Mouse (Mus musculus) layer of hippocampus, adult 9-10 months (tissue): ENCODE measurements around the gene Abcb6.

ENCODE experiments used
- DNase-seq: peaks from one replicate; pipeline ENCODE4 v3.0.0; 2022; ENCODE audit warnings: low spot score

The Abcb6 gene

GRCm38 (mm10) chr1:75180105-75180590, at the start of gene Abcb6:
Abcb6 (minus strand) TSS chr1:75180392.
- DNase-seq = peak; percentile 73

GRCm38 (mm10) chr1:75229158-75229557, 49.0 kb upstream of the Abcb6 start:
- no peak for DNase-seq

GRCm38 (mm10) chr1:75227653-75228052, 47.5 kb upstream of the Abcb6 start:
- DNase-seq = no peak

GRCm38 (mm10) chr1:75226138-75226537, 45.9 kb upstream of the Abcb6 start:
- DNase-seq = no peak

GRCm38 (mm10) chr1:75225473-75225872, 45.3 kb upstream of the Abcb6 start:
- DNase-seq = no peak

- no peak for DNase-seq
These were observed 43.3 kb upstream of the Abcb6 start for GRCm38 (mm10) chr1:75223532-75223931.

- no peak for DNase-seq
These were observed 42.7 kb upstream of the Abcb6 start for GRCm38 (mm10) chr1:75222926-75223325.

- DNase-seq = no peak
These were observed 41.3 kb upstream of the Abcb6 start for GRCm38 (mm10) chr1:75221538-75221937.

- DNase-seq = no peak
These were observed 39.3 kb upstream of the Abcb6 start, which contains the start of gene Tuba4a for GRCm38 (mm10) chr1:75219531-75219930. Tuba4a (minus strand) TSS chr1:75219865.

- DNase-seq = peak; percentile 87
These were observed 38.9 kb upstream of the Abcb6 start for GRCm38 (mm10) chr1:75219078-75219477.

- peak; percentile 38 for DNase-seq
These were observed 38.2 kb upstream of the Abcb6 start for GRCm38 (mm10) chr1:75218227-75219001.

- no peak for DNase-seq
These were observed 37.7 kb upstream of the Abcb6 start for GRCm38 (mm10) chr1:75217893-75218226.

GRCm38 (mm10) chr1:75216797-75217585, 36.8 kb upstream of the Abcb6 start:
- no peak for DNase-seq

- DNase-seq = no peak
These were observed 35.6 kb upstream of the Abcb6 start for GRCm38 (mm10) chr1:75215785-75216184.

GRCm38 (mm10) chr1:75214886-75215285, 34.7 kb upstream of the Abcb6 start:
- no peak for DNase-seq

- no peak for DNase-seq
These were observed 34.2 kb upstream of the Abcb6 start for GRCm38 (mm10) chr1:75214442-75214841.

- no peak for DNase-seq
These were observed 32.9 kb upstream of the Abcb6 start for GRCm38 (mm10) chr1:75213096-75213495.

- no peak for DNase-seq
These were observed 32.4 kb upstream of the Abcb6 start for GRCm38 (mm10) chr1:75212542-75212941.

GRCm38 (mm10) chr1:75211141-75211708, 31.0 kb upstream of the Abcb6 start:
- no peak for DNase-seq

GRCm38 (mm10) chr1:75210136-75211087, 30.2 kb upstream of the Abcb6 start, which contains the start of the genes Glb1l and Stk16:
Glb1l (minus strand) TSS chr1:75210813.
Stk16 (plus strand) TSS chr1:75210838.
- DNase-seq = peak; percentile 85

- no peak for DNase-seq
These were observed 28.9 kb upstream of the Abcb6 start for GRCm38 (mm10) chr1:75208967-75209678.
